Mouse (Mus musculus) layer of hippocampus, adult 8-10 months (tissue): ENCODE measurements around the gene Gpr63. TPM values are rescaled to one million over a fixed set of nuclear protein-coding genes. Genes with fewer than 3 reads are reported as not detected.

Source experiments
- total RNA-seq, 4 experiments: library from RNA; stranded (reverse); gene quantifications; 2 replicates each; pipeline ENCODE4 v1.2.4; 2022

Gene Gpr63
- total RNA-seq, 4 experiments from 2014 or later: 28.6 to 44.0 (median 37.5) TPM

Other genes starting within 250 kb of the Gpr63 start
- 10 to 100 TPM; 16.5 to 20.4 (median 18.2) TPM for gene Klhl32, start 115.3 kb upstream of the Gpr63 start, total RNA-seq
- 10 to 100 TPM; 31.4 to 37.9 (median 34.9) TPM for gene Ndufaf4, start 68.3 kb upstream of the Gpr63 start, total RNA-seq